Mouse (Mus musculus) urinary bladder, postnatal 10 days (tissue): ENCODE data around the gene B020031M17Rik.
"Not testable (repeated sequence)": the region's sequence is repeated elsewhere in the genome, so short reads cannot be mapped to it uniquely, and the experiment has no call there.

Source experiments
- DNase-seq: peaks from one replicate; pipeline ENCODE4 v3.0.0; 2022; ENCODE audit warnings: low spot score

Gene B020031M17Rik

GRCm38 (mm10) chr13:119950706-119951105 lies at the start of gene B020031M17Rik:
Gene B020031M17Rik, minus strand, starts transcription at chr13:119950806.
- DNase-seq: not testable (repeated sequence)

GRCm38 (mm10) chr13:119999215-119999614 lies 48.6 kb upstream of the B020031M17Rik start:
- not testable (repeated sequence) for DNase-seq

- not testable (repeated sequence) for DNase-seq
These were observed 48.0 kb upstream of the B020031M17Rik start for GRCm38 (mm10) chr13:119998442-119999086.

- DNase-seq: not testable (repeated sequence)
These were observed 41.4 kb upstream of the B020031M17Rik start for GRCm38 (mm10) chr13:119991917-119992496.

GRCm38 (mm10) chr13:119991264-119991663 lies 40.7 kb upstream of the B020031M17Rik start:
- DNase-seq: not testable (repeated sequence)

- not testable (repeated sequence) for DNase-seq
These were observed 18.6 kb upstream of the B020031M17Rik start for GRCm38 (mm10) chr13:119969163-119969562.

- DNase-seq: not testable (repeated sequence)
These were observed 17.6 kb upstream of the B020031M17Rik start for GRCm38 (mm10) chr13:119968193-119968592.

GRCm38 (mm10) chr13:119965968-119966367 lies 15.4 kb upstream of the B020031M17Rik start:
- DNase-seq: not testable (repeated sequence)

- DNase-seq: not testable (repeated sequence)
These were observed 14.8 kb upstream of the B020031M17Rik start for GRCm38 (mm10) chr13:119965302-119965952.

GRCm38 (mm10) chr13:119962856-119963255 lies 12.2 kb upstream of the B020031M17Rik start:
- DNase-seq: not testable (repeated sequence)

GRCm38 (mm10) chr13:119955567-119955966 lies 5.0 kb upstream of the B020031M17Rik start:
- DNase-seq: not testable (repeated sequence)

GRCm38 (mm10) chr13:119955089-119955488 lies 4.5 kb upstream of the B020031M17Rik start:
- not testable (repeated sequence) for DNase-seq

GRCm38 (mm10) chr13:119929172-119929571 lies 21.4 kb downstream of the B020031M17Rik start, which contains the start of gene Gm21761:
Gene Gm21761, minus strand, starts transcription at chr13:119929272.
- DNase-seq: not testable (repeated sequence)

GRCm38 (mm10) chr13:119924597-119925340 lies 25.8 kb downstream of the B020031M17Rik start:
- DNase-seq: not testable (repeated sequence)

GRCm38 (mm10) chr13:119916966-119917722 lies 33.5 kb downstream of the B020031M17Rik start:
- DNase-seq: not testable (repeated sequence)

GRCm38 (mm10) chr13:119916449-119916848 lies 34.2 kb downstream of the B020031M17Rik start:
- not testable (repeated sequence) for DNase-seq
